Mouse (Mus musculus) heart, embryonic 11.5 days (tissue): ENCODE results near the gene Nudt14. TPM values are rescaled to one million over a fixed set of nuclear protein-coding genes. Genes with fewer than 3 reads are reported as not detected.

Experiments
- ATAC-seq: fragments of 200-750 bp; cut with Nextera tagmentation; replicated peaks from 2 replicates; pipeline ENCODE4 v1.8.0; 2017; ENCODE audit warnings: moderate library complexity; ENCODE audit not compliant: insufficient number of reproducible peaks, low FRiP score, low TSS enrichment
- H3K27ac ChIP-seq: fragments of 300-500 bp; sonication (generic); 2 replicates; pipeline ENCODE4 v1.5.1; 2014; ENCODE audit warnings: mild to moderate bottlenecking, low read depth, low read length
- H3K27me3 ChIP-seq: fragments of 300-500 bp; sonication (generic); 2 replicates; pipeline ENCODE4 v1.6.1; 2014; ENCODE audit warnings: mild to moderate bottlenecking, low read length, mixed read lengths; ENCODE audit not compliant: control insufficient read depth, insufficient read depth
- H3K36me3 ChIP-seq: fragments of 300-500 bp; sonication (generic); 2 replicates; pipeline ENCODE4 v1.6.1; 2014; ENCODE audit warnings: mild to moderate bottlenecking, low read length, moderate library complexity, mixed read lengths; ENCODE audit not compliant: control insufficient read depth, insufficient read depth
- H3K4me1 ChIP-seq: fragments of 300-500 bp; sonication (generic); 2 replicates; pipeline ENCODE4 v1.6.1; 2014; ENCODE audit warnings: low read length; ENCODE audit not compliant: control insufficient read depth, insufficient read depth
- H3K4me2 ChIP-seq: fragments of 300-500 bp; sonication (generic); 2 replicates; pipeline ENCODE4 v1.6.1; 2014; ENCODE audit warnings: mild to moderate bottlenecking, moderate library complexity
- H3K4me3 ChIP-seq: fragments of 300-500 bp; sonication (generic); 2 replicates; pipeline ENCODE4 v1.5.1; 2014; ENCODE audit warnings: low read depth, low read length
- H3K9ac ChIP-seq: fragments of 300-500 bp; sonication (generic); 2 replicates; pipeline ENCODE4 v1.6.1; 2014; ENCODE audit warnings: mild to moderate bottlenecking, low read depth, low read length, moderate library complexity
- H3K9me3 ChIP-seq: fragments of 300-500 bp; sonication (generic); replicated peaks from 2 replicates; pipeline ENCODE4 v1.6.1; 2016; ENCODE audit warnings: low read length; ENCODE audit not compliant: control insufficient read depth
- WGBS: fragments of 180-500 bp; shearing (Covaris S2); extraction: QIAGEN DNeasy Blood & Tissue Kit; methylation state at CpG from one replicate; pipeline ENCODE4 v1.1.7; 2014; ENCODE audit not compliant: insufficient replicate concordance; 5-methylcytosine and 5-hydroxymethylcytosine counted together
- polyA plus RNA-seq: library from polyadenylated mRNA; unstranded; fragments of >200 nt; fragmentation: Nextera tagmentation; extraction: Ambion mirVana; gene quantifications from 2 replicates; pipeline ENCODE4 v1.2.1, GENCODE M21; 2014

Gene Nudt14
- 44.2 and 50.7 TPM in 2 replicates for polyA plus RNA-seq

DNA sequence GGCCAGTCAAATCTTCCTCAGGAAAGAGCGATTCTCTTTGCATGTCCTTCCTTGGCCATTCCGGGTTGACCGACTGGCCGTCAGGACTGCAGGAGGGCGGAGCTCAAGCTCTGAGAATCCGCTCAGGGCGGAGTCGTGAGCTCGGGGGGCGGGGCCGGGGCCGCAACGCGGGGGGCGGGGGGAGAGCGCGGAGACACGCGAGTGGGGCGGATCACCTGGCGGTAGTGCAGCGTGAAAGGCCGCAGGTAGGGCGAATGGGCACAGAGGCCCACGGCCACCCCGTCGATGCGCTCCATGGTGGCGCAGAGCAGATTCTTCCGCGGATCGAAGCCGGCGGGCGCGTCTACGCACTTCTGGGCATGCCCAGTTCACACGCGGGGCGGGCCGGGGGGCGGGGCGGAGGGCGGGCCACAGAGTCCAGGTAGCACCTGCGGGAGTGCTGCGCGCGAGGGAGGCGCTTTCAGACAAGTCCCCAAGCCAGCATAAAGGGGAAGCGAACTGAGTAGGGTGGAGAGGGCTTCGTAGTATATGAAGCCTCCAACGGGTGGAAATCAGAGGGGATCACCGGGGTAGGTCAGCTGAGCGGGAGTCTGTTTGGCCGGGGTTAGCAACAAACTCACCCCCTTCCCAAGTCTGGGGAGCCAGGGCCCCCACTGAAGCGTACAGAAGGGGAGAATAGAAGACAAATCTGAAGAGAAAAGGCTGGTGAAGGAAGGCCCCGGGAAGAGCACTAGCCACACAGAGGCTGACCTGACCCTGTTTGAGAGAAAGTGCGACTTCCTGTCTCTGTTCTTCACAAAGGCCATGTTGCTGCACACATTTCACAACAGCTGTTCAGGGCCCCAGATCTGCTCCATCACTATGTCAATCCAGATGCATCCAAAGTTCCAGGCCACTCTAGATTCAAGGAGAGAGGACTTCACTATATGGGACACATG is at the start of gene Nudt14:
Nudt14 (minus strand) TSS at position 349 of the 938 bp plus-strand sequence.
- H3K36me3 ChIP-seq: no peaks in the 10 kb centered on the region
- peak within 1 kb of the TSS; percentile 90 for H3K9ac ChIP-seq
- H3K27ac ChIP-seq: peak within 1 kb of the TSS; percentile 66
- H3K4me2 ChIP-seq: peak within 1 kb of the TSS; percentile 81
- ATAC-seq: peak; percentile 79
- 2% methylated on average over 58 of the region's 58 CpGs for WGBS
- peaks cover 19% of the 10 kb centered on the region for H3K27me3 ChIP-seq
- H3K9me3 ChIP-seq: no peaks in the 10 kb centered on the region
- H3K4me1 ChIP-seq: peaks cover 8% of the 10 kb centered on the region
- peak within 1 kb of the TSS; percentile 78 for H3K4me3 ChIP-seq

DNA sequence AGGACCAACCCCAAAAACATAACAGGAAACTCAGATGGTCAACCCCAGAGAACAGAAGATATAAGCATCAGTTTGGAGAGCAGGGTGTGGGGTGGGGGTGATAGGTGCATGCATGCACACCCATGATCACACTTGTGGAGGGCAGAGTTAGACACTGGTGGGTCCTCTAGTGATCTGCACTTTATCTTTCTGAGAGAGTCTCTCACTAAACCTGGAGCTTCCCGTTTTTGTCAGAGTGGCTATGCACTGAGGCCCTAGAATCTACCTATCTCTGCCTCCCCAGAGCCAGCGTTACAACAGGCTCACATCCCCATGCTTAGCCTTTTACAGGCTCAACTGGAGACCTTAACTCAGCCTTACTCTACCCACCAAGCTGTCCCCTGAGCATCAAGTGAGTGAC is 49.5 kb upstream of the Nudt14 start:
- no peak overlapping the region for H3K4me3 ChIP-seq
- no peaks in the 10 kb centered on the region; the same call in 1 of the 2 replicates for H3K4me1 ChIP-seq
- no peak overlapping the region for H3K27ac ChIP-seq
- H3K9ac ChIP-seq: no peak overlapping the region
- no peaks in the 10 kb centered on the region for H3K9me3 ChIP-seq
- ATAC-seq: no peak
- no peak overlapping the region for H3K4me2 ChIP-seq
- 74% methylated on average over 2 of the region's 2 CpGs for WGBS
- H3K36me3 ChIP-seq: peaks cover 14% of the 10 kb centered on the region
- no peaks in the 10 kb centered on the region for H3K27me3 ChIP-seq

- H3K27ac ChIP-seq: no peak overlapping the region
- ATAC-seq: no peak
- no peak overlapping the region for H3K9ac ChIP-seq
- no peaks in the 10 kb centered on the region; the same call in 1 of the 2 replicates for H3K4me1 ChIP-seq
- WGBS: 82% methylated on average over 5 of the region's 5 CpGs
- no peak overlapping the region for H3K4me3 ChIP-seq
- H3K4me2 ChIP-seq: no peak overlapping the region
- H3K9me3 ChIP-seq: no peaks in the 10 kb centered on the region
- peaks cover 18% of the 10 kb centered on the region for H3K36me3 ChIP-seq
- H3K27me3 ChIP-seq: no peaks in the 10 kb centered on the region
Observed at GRCm38 (mm10) chr12:112990706-112991405, 48.9 kb upstream of the Nudt14 start.

- 71% methylated on average over 6 of the region's 6 CpGs for WGBS
- Histone ChIP-seq H3K4me1 (no peaks in the 10 kb centered on the region; the same call in 1 of the 2 replicates), H3K36me3 (peaks cover 24% of the 10 kb centered on the region), H3K4me3 (no peak overlapping the region), H3K9me3 (no peaks in the 10 kb centered on the region), H3K27ac (no peak overlapping the region), H3K27me3 (no peaks in the 10 kb centered on the region), H3K4me2 (no peak overlapping the region), H3K9ac (no peak overlapping the region)
- no peak for ATAC-seq
Observed at GRCm38 (mm10) chr12:112987877-112988276, 46.0 kb upstream of the Nudt14 start.

DNA sequence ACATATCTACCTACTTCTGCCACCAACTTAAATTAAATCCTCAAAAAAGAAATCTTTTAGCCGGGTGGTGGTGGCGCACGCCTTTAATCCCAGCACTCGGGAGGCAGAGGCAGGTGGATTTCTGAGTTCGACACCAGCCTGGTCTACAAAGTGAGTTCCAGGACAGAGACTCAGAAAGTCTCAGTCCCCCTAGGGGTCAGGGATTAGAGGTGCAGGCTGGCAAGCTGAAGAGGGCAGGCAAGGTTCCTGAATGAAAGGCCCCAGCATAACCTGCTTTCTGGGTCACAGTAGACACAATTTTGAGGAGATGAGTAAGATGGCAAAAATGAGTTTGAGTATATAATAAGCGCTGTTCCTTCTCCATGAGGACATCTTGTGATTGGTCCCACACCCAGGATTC is 43.4 kb upstream of the Nudt14 start:
- Histone ChIP-seq H3K36me3 (peaks cover 22% of the 10 kb centered on the region), H3K27me3 (no peaks in the 10 kb centered on the region), H3K9me3 (no peaks in the 10 kb centered on the region), H3K4me2 (no peak overlapping the region), H3K4me1 (no peaks in the 10 kb centered on the region; the same call in 1 of the 2 replicates), H3K9ac (no peak overlapping the region), H3K27ac (no peak overlapping the region), H3K4me3 (no peak overlapping the region)
- WGBS: 86% methylated on average over 6 of the region's 6 CpGs
- ATAC-seq: no peak

GRCm38 (mm10) chr12:112982031-112982430 is 40.1 kb upstream of the Nudt14 start:
- H3K4me3 ChIP-seq: no peak overlapping the region
- WGBS: 78% methylated on average over 2 of the region's 2 CpGs
- H3K9me3 ChIP-seq: no peaks in the 10 kb centered on the region
- H3K27ac ChIP-seq: no peak overlapping the region
- ATAC-seq: no peak
- H3K4me1 ChIP-seq: peaks cover 4% of the 10 kb centered on the region
- no peak overlapping the region for H3K4me2 ChIP-seq
- H3K27me3 ChIP-seq: no peaks in the 10 kb centered on the region
- H3K36me3 ChIP-seq: peaks cover 39% of the 10 kb centered on the region
- H3K9ac ChIP-seq: no peak overlapping the region

- 43% methylated on average over 12 of the region's 12 CpGs for WGBS
- H3K27ac ChIP-seq: peak overlapping the region; percentile 83
- no peaks in the 10 kb centered on the region for H3K9me3 ChIP-seq
- H3K9ac ChIP-seq: peak overlapping the region; percentile 76
- H3K36me3 ChIP-seq: peaks cover 40% of the 10 kb centered on the region
- peaks cover 8% of the 10 kb centered on the region for H3K4me1 ChIP-seq
- H3K27me3 ChIP-seq: no peaks in the 10 kb centered on the region
- peak; percentile 8; the same call in 1 of the 2 replicates for ATAC-seq
- peak overlapping the region; percentile 89 for H3K4me2 ChIP-seq
- H3K4me3 ChIP-seq: peak overlapping the region; percentile 61
Observed at GRCm38 (mm10) chr12:112977156-112977555, 35.2 kb upstream of the Nudt14 start.

- Histone ChIP-seq H3K9me3 (no peaks in the 10 kb centered on the region), H3K9ac (peak within 1 kb of the TSS; percentile 76), H3K4me2 (peak within 1 kb of the TSS; percentile 89), H3K36me3 (peaks cover 46% of the 10 kb centered on the region), H3K4me1 (peaks cover 8% of the 10 kb centered on the region), H3K27me3 (no peaks in the 10 kb centered on the region), H3K4me3 (peak within 1 kb of the TSS; percentile 61), H3K27ac (peak within 1 kb of the TSS; percentile 83)
- ATAC-seq: peak; percentile 88
- WGBS: 0% methylated on average over 72 of the region's 80 CpGs
Observed at GRCm38 (mm10) chr12:112976371-112977073, 34.6 kb upstream of the Nudt14 start, which contains the start of gene Btbd6. TSS of gene Btbd6 (plus strand) at chr12:112976482.
